Mouse (Mus musculus): ENCODE measurements at regions not wholly inside any gene's neighbourhood (a gene's known extent, or its start where the extent isn't known, plus 50 kb on each side); places are given as distances from the start of the nearest gene placed in this dataset.

DNA sequence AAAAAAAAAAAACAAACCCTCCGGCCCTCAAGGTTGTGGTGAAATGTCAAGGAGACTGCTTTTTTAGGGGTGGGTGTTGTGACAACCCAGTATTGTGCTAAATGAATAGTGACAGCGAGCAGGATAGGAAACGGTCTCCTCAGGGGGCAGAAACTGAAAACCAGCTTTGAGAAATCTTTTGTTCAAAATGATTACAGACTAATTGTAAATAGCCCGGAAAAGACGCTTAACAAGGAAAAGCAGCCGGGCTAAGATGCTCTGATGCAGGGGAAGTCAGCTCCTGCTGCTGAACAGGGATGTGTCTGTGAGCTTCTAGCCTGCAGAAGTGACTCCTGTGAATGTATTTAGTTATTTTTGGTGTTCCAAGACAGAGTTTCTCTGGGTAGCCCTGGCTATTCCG, 118.5 kb downstream of the Phlda1 start:
- TF ChIP-seq CTCF (IDR thresholded peaks at IDR 0.05; ENCODE audit: control insufficient read depth, insufficient read depth, insufficient read length) (no peak), MAX (IDR thresholded peaks at IDR 0.05) (no peak), CEBPB (IDR thresholded peaks at IDR 0.05; ENCODE audit: low read depth) (no peak), MYOD1 (IDR thresholded peaks at IDR 0.05; ENCODE audit: control insufficient read depth, insufficient read length, low read depth) (no peak), FOSL1 (IDR thresholded peaks at IDR 0.05; ENCODE audit: insufficient read depth, low read length, poor library complexity, severe bottlenecking) (no peak)

All from C2C12 (cell line).